Mouse (Mus musculus): Measurements from ENCODE around the gene Ppil6. TPM values are rescaled to one million over a fixed set of nuclear protein-coding genes. Genes with fewer than 3 reads are reported as not detected.
A peak's percentile ranks its signal among the peaks of the same experiment; 100 is the strongest.

Ppil6 gene
- polyA plus RNA-seq, 1 experiment from 2014 or later: 3.1 TPM

DNA sequence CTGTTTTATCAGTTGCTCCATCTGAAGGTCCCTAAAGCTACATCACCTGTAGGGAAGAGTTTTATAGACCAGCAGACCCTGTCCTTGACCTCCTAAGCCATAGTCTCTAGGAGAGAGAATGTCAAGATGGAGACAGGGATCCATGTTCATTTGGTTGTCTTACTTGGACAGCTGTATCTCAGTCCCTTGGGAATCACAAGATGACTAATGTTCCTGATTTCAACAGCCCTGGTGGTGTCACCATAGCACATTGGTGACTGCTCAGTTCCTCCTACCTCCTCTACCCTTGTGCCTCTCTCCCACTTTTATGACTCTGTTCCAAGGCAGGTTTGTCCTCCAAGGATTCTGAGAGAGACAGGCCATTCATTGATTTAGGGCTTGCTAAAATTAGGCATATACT is 24.7 kb downstream of the Ppil6 start:
- Histone ChIP-seq H3K27ac (ENCODE audit: low read depth, low read length) (no peak overlapping the region), H3K4me1 (ENCODE audit: control insufficient read depth, insufficient read depth, low read length) (no peaks in the 10 kb centered on the region)
- ATAC-seq (ENCODE audit: low FRiP score, low TSS enrichment): no peak

DNA sequence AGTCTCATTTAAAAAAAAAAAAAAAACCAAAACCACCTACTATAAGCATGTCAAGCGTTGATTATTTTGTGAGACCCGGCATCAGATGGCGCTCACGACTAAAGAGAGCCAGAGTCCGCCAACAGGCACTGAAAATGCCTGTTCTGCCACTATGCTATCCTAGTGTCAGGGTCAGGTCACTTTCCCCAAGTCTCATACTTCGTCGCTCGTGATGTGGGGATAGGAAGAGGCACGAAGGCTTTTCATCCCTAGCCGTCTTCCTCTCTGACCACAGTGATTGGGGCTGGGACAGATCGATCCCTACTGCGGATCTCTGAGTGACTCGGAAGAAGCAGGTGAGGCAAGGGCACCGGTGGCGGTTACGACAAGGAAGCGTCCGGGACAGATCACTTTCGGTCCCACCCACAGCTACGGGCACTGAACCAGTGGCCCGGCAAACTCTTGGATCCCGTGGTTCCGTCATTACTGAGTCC is 28.3 kb downstream of the Ppil6 start:
- peak; percentile 62 for ATAC-seq (ENCODE audit: low FRiP score, low TSS enrichment)
- Histone ChIP-seq H3K27me3 (ENCODE audit: control insufficient read depth, insufficient read depth, low read length) (no peaks in the 10 kb centered on the region), H3K9me3 (ENCODE audit: control insufficient read depth, low read length) (no peaks in the 10 kb centered on the region), H3K9ac (ENCODE audit: low read depth, low read length) (peak overlapping the region; percentile 92), H3K4me1 (ENCODE audit: control insufficient read depth, insufficient read depth, low read length) (peaks cover 16% of the 10 kb centered on the region), H3K36me3 (ENCODE audit: control insufficient read depth, insufficient read depth, low read length) (peaks cover 6% of the 10 kb centered on the region; the same call in 1 of the 2 replicates), H3K27ac (ENCODE audit: low read depth, low read length) (peak overlapping the region; percentile 94), H3K4me3 (ENCODE audit: low read length) (peak overlapping the region; percentile 74), H3K4me2 (replicated peaks; ENCODE audit: low read depth, low read length) (peak overlapping the region; percentile 73)
- WGBS: under 1% methylated on average over 23 of the region's 23 CpGs

More for the DNA sequence above, 24.7 kb downstream of the Ppil6 start:
- Histone ChIP-seq H3K9me3 (ENCODE audit: control insufficient read depth, low read length) (no peaks in the 10 kb centered on the region), H3K9ac (ENCODE audit: low read depth, low read length) (no peak overlapping the region), H3K27me3 (ENCODE audit: control insufficient read depth, insufficient read depth, low read length) (no peaks in the 10 kb centered on the region), H3K4me3 (ENCODE audit: low read length) (no peak overlapping the region), H3K36me3 (ENCODE audit: control insufficient read depth, insufficient read depth, low read length) (no peaks in the 10 kb centered on the region), H3K4me2 (replicated peaks; ENCODE audit: low read depth, low read length) (no peak overlapping the region)

DNA sequence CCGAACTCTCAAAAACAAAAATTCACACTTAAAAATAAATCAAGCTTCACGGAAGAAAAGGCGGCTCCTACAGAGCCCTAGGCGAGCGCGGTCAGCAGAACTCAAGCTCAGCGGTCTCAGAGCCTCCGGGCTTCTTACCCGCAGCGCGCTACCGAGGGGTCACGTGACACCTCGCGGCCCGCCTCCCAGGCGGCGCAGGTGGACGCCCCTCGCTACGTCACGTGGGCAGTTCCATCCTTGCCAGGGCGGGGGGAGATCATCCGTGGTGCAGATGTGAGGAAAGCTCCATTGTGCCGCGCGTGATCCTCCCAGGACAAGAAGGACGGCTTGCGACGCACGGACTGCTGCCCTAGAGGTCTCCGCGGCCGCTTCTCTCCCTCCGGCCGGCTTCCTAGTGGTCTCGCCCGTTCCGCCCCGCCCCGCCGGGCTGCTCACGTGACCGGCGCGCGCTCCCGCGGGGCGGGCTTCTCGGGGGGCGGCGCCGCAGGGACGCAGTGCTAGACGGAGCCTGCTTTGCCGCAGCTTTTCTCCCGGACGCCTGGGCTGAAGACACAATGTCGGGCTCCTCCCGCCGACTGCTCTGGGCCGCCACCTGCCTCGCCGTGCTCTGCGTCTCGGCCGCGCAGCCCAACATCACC is 28.9 kb downstream of the Ppil6 start, which contains the start of gene Cd164:
Gene Cd164, plus strand, starts transcription at position 434 of the 638 bp plus-strand sequence.
- Histone ChIP-seq H3K27me3 (ENCODE audit: control insufficient read depth, insufficient read depth, low read length) (no peaks in the 10 kb centered on the region), H3K9ac (ENCODE audit: low read depth, low read length) (peak within 1 kb of the TSS; percentile 92), H3K27ac (ENCODE audit: low read depth, low read length) (peak within 1 kb of the TSS; percentile 94), H3K36me3 (ENCODE audit: control insufficient read depth, insufficient read depth, low read length) (peaks cover 11% of the 10 kb centered on the region), H3K4me2 (replicated peaks; ENCODE audit: low read depth, low read length) (peak within 1 kb of the TSS; percentile 73), H3K9me3 (ENCODE audit: control insufficient read depth, low read length) (no peaks in the 10 kb centered on the region), H3K4me3 (ENCODE audit: low read length) (peak within 1 kb of the TSS; percentile 74), H3K4me1 (ENCODE audit: control insufficient read depth, insufficient read depth, low read length) (peaks cover 16% of the 10 kb centered on the region)
- under 1% methylated on average over 68 of the region's 69 CpGs for WGBS
- peak; percentile 94 for ATAC-seq (ENCODE audit: low FRiP score, low TSS enrichment)

DNA sequence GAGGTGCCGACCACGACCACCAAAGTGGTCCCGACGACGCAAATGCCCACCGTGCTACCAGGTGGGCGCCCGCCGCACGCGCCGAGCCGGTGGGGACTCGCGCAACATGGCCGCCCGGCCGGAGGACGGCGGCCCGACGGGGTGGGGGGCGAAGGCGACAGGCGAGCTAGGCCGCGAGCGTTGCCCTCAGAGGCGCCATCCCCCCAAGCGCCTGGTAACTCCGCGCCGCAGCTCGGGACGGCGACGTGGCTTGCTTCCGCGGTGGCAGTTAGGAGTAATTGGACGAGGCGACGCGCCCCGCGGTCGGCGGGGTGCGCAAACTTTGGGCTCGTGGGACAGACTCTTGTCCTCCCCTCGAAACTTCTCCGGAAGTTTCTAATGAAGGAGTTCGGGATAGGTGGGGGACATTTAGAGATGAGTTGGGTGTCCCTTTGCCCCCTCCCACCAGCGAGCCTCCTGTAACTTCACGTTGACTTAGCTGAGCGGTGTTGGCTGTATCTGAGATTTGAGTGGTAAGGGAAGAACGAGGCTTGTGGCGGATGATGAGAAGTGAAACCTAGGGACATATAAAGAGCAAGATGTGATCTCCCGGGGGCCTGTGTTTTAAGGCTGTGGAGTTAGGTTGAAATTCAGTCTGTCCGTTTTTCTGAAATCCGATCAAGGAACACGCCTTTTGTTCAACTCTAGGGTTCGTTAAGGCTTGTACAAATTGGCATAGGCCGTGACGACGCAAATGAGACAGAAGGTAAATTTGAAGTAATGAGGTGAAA is 29.6 kb downstream of the Ppil6 start:
- H3K9ac ChIP-seq (ENCODE audit: low read depth, low read length): peak overlapping the region; percentile 92
- no peaks in the 10 kb centered on the region for H3K27me3 ChIP-seq (ENCODE audit: control insufficient read depth, insufficient read depth, low read length)
- H3K4me3 ChIP-seq (ENCODE audit: low read length): peak overlapping the region; percentile 74
- under 1% methylated on average over 63 of the region's 65 CpGs for WGBS
- peak overlapping the region; percentile 94 for H3K27ac ChIP-seq (ENCODE audit: low read depth, low read length)
- peaks cover 16% of the 10 kb centered on the region for H3K4me1 ChIP-seq (ENCODE audit: control insufficient read depth, insufficient read depth, low read length)
- peak overlapping the region; percentile 73 for H3K4me2 ChIP-seq (replicated peaks; ENCODE audit: low read depth, low read length)
- H3K36me3 ChIP-seq (ENCODE audit: control insufficient read depth, insufficient read depth, low read length): peaks cover 18% of the 10 kb centered on the region
- ATAC-seq (ENCODE audit: low FRiP score, low TSS enrichment): peak; percentile 67; the same call in 1 of the 2 replicates
- H3K9me3 ChIP-seq (ENCODE audit: control insufficient read depth, low read length): no peaks in the 10 kb centered on the region

DNA sequence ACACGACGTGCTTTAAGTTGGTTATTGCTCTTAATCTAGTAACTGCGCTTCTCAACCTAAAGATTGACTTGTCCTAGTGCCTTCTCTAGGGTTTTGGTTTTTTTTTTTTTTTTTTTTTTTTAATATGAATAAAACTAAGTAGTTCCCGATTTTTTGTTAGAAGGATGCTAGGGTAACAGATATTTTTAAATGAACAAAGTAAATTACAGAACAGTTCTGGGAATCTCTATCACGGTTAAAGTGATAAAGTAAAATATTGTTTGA is 30.1 kb downstream of the Ppil6 start:
- Histone ChIP-seq H3K4me1 (ENCODE audit: control insufficient read depth, insufficient read depth, low read length) (peaks cover 16% of the 10 kb centered on the region), H3K27me3 (ENCODE audit: control insufficient read depth, insufficient read depth, low read length) (no peaks in the 10 kb centered on the region), H3K27ac (ENCODE audit: low read depth, low read length) (no peak overlapping the region), H3K9ac (ENCODE audit: low read depth, low read length) (peak overlapping the region; percentile 92), H3K4me2 (replicated peaks; ENCODE audit: low read depth, low read length) (peak overlapping the region; percentile 73), H3K4me3 (ENCODE audit: low read length) (peak overlapping the region; percentile 74), H3K36me3 (ENCODE audit: control insufficient read depth, insufficient read depth, low read length) (peaks cover 20% of the 10 kb centered on the region), H3K9me3 (ENCODE audit: control insufficient read depth, low read length) (no peaks in the 10 kb centered on the region)
- ATAC-seq (ENCODE audit: low FRiP score, low TSS enrichment): no peak
- 2% methylated on average over 5 of the region's 5 CpGs for WGBS

DNA sequence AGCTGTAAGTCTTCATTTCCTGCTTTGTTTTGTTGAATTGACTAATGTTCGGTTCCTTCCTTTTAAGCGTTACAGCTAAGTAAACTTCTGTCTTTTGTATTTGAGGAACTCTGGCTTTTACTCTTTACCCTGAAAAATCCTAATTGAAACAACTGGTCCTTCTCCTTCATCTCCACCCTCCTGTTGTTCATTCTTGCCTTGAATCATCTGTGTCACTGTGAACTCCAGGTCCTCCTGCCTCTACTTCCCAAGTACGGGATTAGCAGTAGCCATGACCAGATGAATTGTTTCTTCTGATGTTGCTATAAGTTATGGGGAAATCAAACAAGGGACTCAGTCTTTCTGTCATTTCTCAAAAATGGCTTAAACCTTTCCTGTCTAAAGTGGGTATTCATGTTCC is 33.1 kb downstream of the Ppil6 start:
- Histone ChIP-seq H3K27ac (ENCODE audit: low read depth, low read length) (no peak overlapping the region), H3K4me3 (ENCODE audit: low read length) (no peak overlapping the region), H3K9ac (ENCODE audit: low read depth, low read length) (no peak overlapping the region), H3K9me3 (ENCODE audit: control insufficient read depth, low read length) (no peaks in the 10 kb centered on the region), H3K4me2 (replicated peaks; ENCODE audit: low read depth, low read length) (no peak overlapping the region), H3K36me3 (ENCODE audit: control insufficient read depth, insufficient read depth, low read length) (peaks cover 41% of the 10 kb centered on the region), H3K4me1 (ENCODE audit: control insufficient read depth, insufficient read depth, low read length) (peaks cover 16% of the 10 kb centered on the region), H3K27me3 (ENCODE audit: control insufficient read depth, insufficient read depth, low read length) (no peaks in the 10 kb centered on the region)
- ATAC-seq (ENCODE audit: low FRiP score, low TSS enrichment): no peak
- WGBS: 76% methylated on average over 3 of the region's 3 CpGs

DNA sequence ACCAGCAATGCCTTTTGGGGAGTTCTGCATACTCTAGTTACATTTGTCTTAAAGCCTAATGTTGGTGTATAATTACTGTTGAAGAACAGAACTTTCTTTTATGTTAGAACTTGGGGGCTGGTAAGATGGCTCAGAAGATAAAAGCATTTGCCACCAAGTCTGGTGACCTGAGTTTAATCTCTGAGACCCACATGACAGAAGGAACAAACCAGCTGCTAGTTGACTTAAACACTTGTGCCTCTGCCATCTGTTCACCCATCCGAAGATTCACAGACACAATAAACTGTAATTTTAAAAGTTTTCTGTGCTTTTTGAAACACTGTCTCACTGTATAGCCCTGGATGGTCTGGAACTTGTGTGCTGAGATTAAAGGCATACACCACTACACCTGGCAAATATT is 35.5 kb downstream of the Ppil6 start:
- Histone ChIP-seq H3K27me3 (ENCODE audit: control insufficient read depth, insufficient read depth, low read length) (no peaks in the 10 kb centered on the region), H3K4me3 (ENCODE audit: low read length) (no peak overlapping the region), H3K9me3 (ENCODE audit: control insufficient read depth, low read length) (no peaks in the 10 kb centered on the region), H3K4me1 (ENCODE audit: control insufficient read depth, insufficient read depth, low read length) (peaks cover 16% of the 10 kb centered on the region), H3K27ac (ENCODE audit: low read depth, low read length) (no peak overlapping the region), H3K4me2 (replicated peaks; ENCODE audit: low read depth, low read length) (no peak overlapping the region), H3K36me3 (ENCODE audit: control insufficient read depth, insufficient read depth, low read length) (peaks cover 62% of the 10 kb centered on the region), H3K9ac (ENCODE audit: low read depth, low read length) (no peak overlapping the region)
- WGBS: 82% methylated on average over 1 of the region's 1 CpGs
- no peak for ATAC-seq (ENCODE audit: low FRiP score, low TSS enrichment)

DNA sequence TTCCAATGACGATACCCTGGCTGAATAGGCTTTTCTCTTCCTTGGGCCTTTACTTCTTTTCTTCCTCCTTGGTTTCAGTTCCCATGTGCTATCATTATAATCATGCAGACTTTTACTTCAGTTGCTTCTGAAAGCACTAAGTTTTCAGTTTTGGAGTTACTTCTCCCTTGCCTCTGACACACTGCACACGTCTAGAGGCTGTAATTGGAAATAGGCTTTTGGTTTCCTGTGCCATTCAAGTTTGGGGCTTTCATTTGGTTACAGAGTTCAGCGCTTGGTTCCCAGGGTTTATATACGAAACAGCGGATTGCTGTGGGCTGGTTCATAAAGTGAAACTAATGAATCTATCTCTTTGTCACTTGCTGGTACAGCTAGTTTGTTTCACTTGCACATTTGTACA is 39.7 kb downstream of the Ppil6 start:
- no peaks in the 10 kb centered on the region for H3K27me3 ChIP-seq (ENCODE audit: control insufficient read depth, insufficient read depth, low read length)
- 91% methylated on average over 5 of the region's 5 CpGs for WGBS

DNA sequence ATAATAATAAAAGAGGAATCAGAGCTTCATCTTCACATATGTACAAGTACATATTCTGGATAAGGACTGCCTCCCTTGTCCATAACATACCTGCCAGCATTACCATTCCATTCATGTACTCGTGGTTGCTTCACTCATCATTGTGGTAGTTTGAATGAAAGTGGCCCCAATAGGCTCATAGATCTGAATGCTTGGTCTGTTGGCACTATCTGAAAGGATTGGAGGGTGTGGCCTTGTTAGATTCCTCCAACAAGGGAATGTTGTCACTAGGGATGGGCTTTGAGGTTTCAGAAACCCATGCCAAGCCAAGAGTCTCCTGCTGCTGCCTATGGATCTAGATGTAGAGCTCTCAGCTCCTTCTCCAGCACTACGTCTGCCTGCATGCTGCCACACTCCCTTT is 45.8 kb downstream of the Ppil6 start:
- no peak overlapping the region for H3K27ac ChIP-seq (ENCODE audit: low read depth, low read length)
- no peaks in the 10 kb centered on the region for H3K4me1 ChIP-seq (ENCODE audit: control insufficient read depth, insufficient read depth, low read length)
- no peaks in the 10 kb centered on the region for H3K27me3 ChIP-seq (ENCODE audit: control insufficient read depth, insufficient read depth, low read length)
- H3K9ac ChIP-seq (ENCODE audit: low read depth, low read length): no peak overlapping the region
- no peak for ATAC-seq (ENCODE audit: low FRiP score, low TSS enrichment)
- WGBS: 89% methylated on average over 2 of the region's 2 CpGs
- no peaks in the 10 kb centered on the region for H3K9me3 ChIP-seq (ENCODE audit: control insufficient read depth, low read length)
- H3K4me3 ChIP-seq (ENCODE audit: low read length): no peak overlapping the region
- H3K36me3 ChIP-seq (ENCODE audit: control insufficient read depth, insufficient read depth, low read length): peaks cover 35% of the 10 kb centered on the region
- H3K4me2 ChIP-seq (replicated peaks; ENCODE audit: low read depth, low read length): no peak overlapping the region

More for the DNA sequence above, 39.7 kb downstream of the Ppil6 start:
- Histone ChIP-seq H3K27ac (ENCODE audit: low read depth, low read length) (no peak overlapping the region), H3K4me1 (ENCODE audit: control insufficient read depth, insufficient read depth, low read length) (no peaks in the 10 kb centered on the region), H3K9me3 (ENCODE audit: control insufficient read depth, low read length) (no peaks in the 10 kb centered on the region), H3K9ac (ENCODE audit: low read depth, low read length) (no peak overlapping the region), H3K4me2 (replicated peaks; ENCODE audit: low read depth, low read length) (no peak overlapping the region), H3K36me3 (ENCODE audit: control insufficient read depth, insufficient read depth, low read length) (peaks cover 77% of the 10 kb centered on the region), H3K4me3 (ENCODE audit: low read length) (no peak overlapping the region)
- no peak for ATAC-seq (ENCODE audit: low FRiP score, low TSS enrichment)
